Comparison of ENCODE assay signal across 11 mouse cellular contexts in the genomic region with DNA sequence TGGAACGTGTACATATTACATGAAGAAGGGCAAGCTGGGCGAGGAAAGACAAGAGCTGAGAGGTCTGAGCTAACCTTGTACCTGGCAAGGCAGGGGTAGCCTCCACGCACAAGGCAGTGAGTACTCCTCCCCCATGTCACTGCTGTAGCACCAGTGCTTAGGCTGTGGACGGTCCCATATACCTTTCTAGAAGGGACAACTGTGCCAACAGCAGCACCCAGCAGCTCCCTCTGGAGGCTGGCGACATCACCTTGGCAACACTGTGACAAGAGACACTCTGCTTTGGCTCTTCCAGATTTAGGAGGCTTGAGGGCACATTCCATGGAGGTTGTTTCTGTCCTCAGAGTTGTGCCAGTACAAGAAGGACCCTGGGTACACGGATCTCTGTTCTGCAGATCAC.
DNase-seq lines count a peak whose midpoint lies in the region; ATAC-seq and TF ChIP-seq lines count a peak whose summit lies in the region.
"Had no signal": no experiment of that assay in that cellular context is flagged by ENCODE, and none has a peak within 500 bp of the region (broad histone marks: within the 10 kb centered on the region; RNA-seq: fewer than 3 reads in every experiment).

No protein-coding gene starts in this region.

- 0 out of 2 replicates have a peak, but pooled peaks cover 2% of the 10 kb centered on the region for H3K36me3 ChIP-seq in midbrain, postnatal 0 days (ENCODE audit: insufficient read depth, low read length)

- peaks cover 5% of the 10 kb centered on the region; the same call in 1 of the 2 replicates for H3K4me1 ChIP-seq in cerebellum, adult 2 months (ENCODE audit: control insufficient read depth, insufficient read depth, low read length)
- no peaks in the 10 kb centered on the region for H3K4me1 ChIP-seq in midbrain, postnatal 0 days (ENCODE audit: insufficient read depth, low read length)

- no peak overlapping the region for H3K27ac ChIP-seq in cerebellum, adult 2 months (ENCODE audit: insufficient read depth, low read length)
- H3K27ac ChIP-seq in midbrain, postnatal 0 days (ENCODE audit: low read depth, low read length) = no peak overlapping the region
- H3K27ac ChIP-seq: forebrain, embryonic 10.5 days had no signal

- DNase-seq in cerebellum, adult 2 months = no peak
- no peak for DNase-seq in cerebellum, adult 11-12 months
- DNase-seq in kidney, postnatal 14 days = peak; percentile 28
- DNase-seq in kidney, adult 11 months = no peak
- DNase-seq in ovary, postnatal 36 days (ENCODE audit: low spot score) = peak; percentile 14
- no peak for DNase-seq in ovary, postnatal 14 days (ENCODE audit: low spot score)
- no peak for DNase-seq in midbrain, postnatal 0 days (ENCODE audit: low spot score)
- DNase-seq in frontal cortex, adult 2 months (ENCODE audit: extremely low spot score in 1 of 2, low spot score in 1 of 2) = no peak
- DNase-seq: B cell, adult 2 months; kidney, adult 9 months had no signal

- no peak overlapping the region for H3K4me3 ChIP-seq in cerebellum, adult 2 months (replicated peaks; ENCODE audit: insufficient read depth, low read depth, low read length)
- no peak overlapping the region for H3K4me3 ChIP-seq in midbrain, postnatal 0 days (ENCODE audit: low read depth, low read length)
- H3K4me3 ChIP-seq: forebrain, embryonic 10.5 days had no signal

- no peak overlapping the region for H3K4me2 ChIP-seq in midbrain, postnatal 0 days (ENCODE audit: low read depth, low read length, poor library complexity, severe bottlenecking)

- H3K9me3 ChIP-seq in midbrain, postnatal 0 days (ENCODE audit: low read length) = no peaks in the 10 kb centered on the region
- H3K9me3 ChIP-seq: forebrain, embryonic 10.5 days had no signal

- 0 out of 2 replicates have a peak, but pooled peaks have one; percentile 14 for TF ChIP-seq CTCF in cerebellum, adult 2 months (IDR thresholded peaks at IDR 0.05; ENCODE audit: borderline replicate concordance, insufficient read depth, low read depth, low read length)
- peak; percentile 38 for TF ChIP-seq CTCF in midbrain, postnatal 0 days (IDR thresholded peaks at IDR 0.05)

- ATAC-seq in midbrain, postnatal 0 days (ENCODE audit: low FRiP score) = no peak

- TF ChIP-seq POLR2A in cerebellum, adult 2 months (IDR thresholded peaks at IDR 0.05; ENCODE audit: borderline replicate concordance, insufficient read depth, low read length) = no peak

- 74% methylated on average over 6 of the region's 6 CpGs for WGBS in cerebellum, adult 2 months
- WGBS in midbrain, postnatal 0 days = 83% methylated on average over 6 of the region's 6 CpGs

- H3K9ac ChIP-seq in midbrain, postnatal 0 days (replicated peaks; ENCODE audit: low read length, poor library complexity, severe bottlenecking) = no peak overlapping the region

- no peaks in the 10 kb centered on the region for H3K27me3 ChIP-seq in cerebellum, adult 2 months (ENCODE audit: control insufficient read depth, insufficient read depth, low read length)
- no peaks in the 10 kb centered on the region for H3K27me3 ChIP-seq in midbrain, postnatal 0 days (ENCODE audit: insufficient read depth, low read length)

Comparison
In these comparisons a context has a peak if more than half of its experiments do, and no peak if none do; other contexts are left out.
1. DNase-seq: peak in kidney, postnatal 14 days (single experiment) and ovary, postnatal 36 days (single experiment); none in cerebellum, adult 2 months (0 of 2), cerebellum, adult 11-12 months (single experiment), kidney, adult 11 months (single experiment), ovary, postnatal 14 days (single experiment), midbrain, postnatal 0 days (single experiment) and frontal cortex, adult 2 months (0 of 2).